Mouse (Mus musculus): ENCODE results near the gene Apoc2.

Apoc2 gene

DNA sequence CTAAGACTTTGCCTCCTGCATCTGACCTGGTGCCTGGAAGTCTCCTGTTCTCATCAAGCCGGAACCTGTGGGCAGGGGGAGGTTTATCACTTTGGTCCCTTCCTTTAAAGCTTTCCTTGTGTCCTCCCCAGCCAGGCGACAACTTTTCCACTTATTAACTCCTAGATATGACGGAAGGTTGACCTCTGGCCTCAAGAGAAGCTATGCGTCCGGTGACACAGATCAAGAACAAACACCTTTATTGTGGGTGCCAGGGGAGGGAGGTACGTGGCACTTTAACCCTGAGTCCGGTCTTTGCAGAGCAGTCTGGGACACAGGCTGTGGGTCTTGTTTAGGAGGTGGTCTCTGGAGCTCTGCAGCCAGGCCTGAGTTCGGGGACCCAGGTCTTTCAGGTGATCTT lies at the start of gene Apoc2:
Apoc2 (minus strand) TSS at position 70 of the 400 bp plus-strand sequence.
- no peak for DNase-seq

- no peak for DNase-seq
Measured at GRCm38 (mm10) chr7:19726541-19726940, 48.8 kb upstream of the Apoc2 start.

GRCm38 (mm10) chr7:19724167-19724566 lies 46.4 kb upstream of the Apoc2 start:
- no peak for DNase-seq

GRCm38 (mm10) chr7:19722754-19723195 lies 45.0 kb upstream of the Apoc2 start:
- no peak for DNase-seq

DNA sequence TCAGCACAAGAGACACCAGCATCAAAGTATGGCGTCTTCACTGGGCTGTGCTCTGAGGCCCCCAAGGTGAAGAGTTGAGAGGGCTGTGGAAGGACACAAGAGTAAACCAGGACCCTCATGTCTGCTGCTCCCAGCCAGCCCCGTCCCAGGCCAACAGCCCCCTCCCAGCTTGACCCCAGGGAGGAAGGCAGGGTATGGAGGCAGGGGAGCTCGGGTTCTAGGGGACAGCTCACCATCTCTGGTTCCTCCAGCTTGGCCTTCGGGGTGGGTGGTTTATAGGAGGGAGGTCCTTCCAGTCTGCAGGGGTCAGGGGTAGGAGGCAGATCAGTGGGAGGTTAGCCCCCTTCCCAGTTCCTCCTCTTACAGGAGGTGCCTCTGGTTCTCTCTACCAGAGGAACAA lies 41.5 kb upstream of the Apoc2 start:
- no peak for DNase-seq

GRCm38 (mm10) chr7:19718297-19718952 lies 40.7 kb upstream of the Apoc2 start:
- no peak for DNase-seq

- no peak for DNase-seq
Measured at GRCm38 (mm10) chr7:19717346-19717745, 39.6 kb upstream of the Apoc2 start.

GRCm38 (mm10) chr7:19716822-19717221 lies 39.1 kb upstream of the Apoc2 start:
- DNase-seq = no peak

- no peak for DNase-seq
Measured at GRCm38 (mm10) chr7:19716055-19716682, 38.4 kb upstream of the Apoc2 start.

GRCm38 (mm10) chr7:19715239-19716054 lies 37.7 kb upstream of the Apoc2 start, which contains the start of gene Tomm40:
Tomm40 (minus strand) TSS chr7:19715438.
- peak; percentile 95 to 99 for DNase-seq

DNA sequence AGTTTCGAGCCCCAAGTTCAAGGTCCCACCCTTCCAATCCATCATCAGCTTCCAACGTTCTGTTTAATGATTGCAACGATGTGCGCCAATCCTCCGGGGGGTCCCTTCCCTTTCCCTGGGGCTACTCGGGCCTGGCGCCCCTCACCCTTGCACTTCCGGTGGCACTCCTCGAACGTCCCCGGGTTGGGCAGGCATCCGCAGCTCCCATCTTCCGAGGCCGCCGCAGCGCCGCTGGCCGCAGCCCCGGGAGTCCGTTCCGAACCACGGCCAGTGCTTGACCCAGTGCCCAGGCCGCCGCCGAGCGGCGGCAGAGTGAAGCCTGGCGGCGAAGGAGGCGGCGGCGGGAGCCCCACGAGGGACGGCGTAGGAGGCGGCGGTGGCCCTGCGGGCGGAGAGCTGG lies 37.1 kb upstream of the Apoc2 start:
- no peak for DNase-seq

DNA sequence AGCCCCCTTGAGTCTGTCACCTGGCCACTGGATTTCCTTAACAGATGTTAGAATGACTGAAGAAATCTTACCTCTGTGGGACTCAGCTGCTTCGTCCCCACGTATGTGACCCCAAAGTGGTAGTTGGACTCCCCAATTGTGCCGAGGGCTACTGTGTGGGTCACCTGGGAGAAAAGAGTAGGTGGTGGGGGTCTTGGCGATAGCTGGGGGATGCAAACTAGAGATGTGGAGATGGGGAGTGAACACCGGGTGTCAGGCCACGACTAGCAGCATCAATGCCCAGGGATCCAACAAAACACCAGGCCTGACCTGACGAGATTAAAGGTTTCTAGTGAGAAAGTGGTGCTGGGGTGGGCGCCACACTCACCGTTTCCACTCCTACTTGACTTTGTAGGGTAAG lies 35.9 kb upstream of the Apoc2 start:
- DNase-seq = no peak

DNA sequence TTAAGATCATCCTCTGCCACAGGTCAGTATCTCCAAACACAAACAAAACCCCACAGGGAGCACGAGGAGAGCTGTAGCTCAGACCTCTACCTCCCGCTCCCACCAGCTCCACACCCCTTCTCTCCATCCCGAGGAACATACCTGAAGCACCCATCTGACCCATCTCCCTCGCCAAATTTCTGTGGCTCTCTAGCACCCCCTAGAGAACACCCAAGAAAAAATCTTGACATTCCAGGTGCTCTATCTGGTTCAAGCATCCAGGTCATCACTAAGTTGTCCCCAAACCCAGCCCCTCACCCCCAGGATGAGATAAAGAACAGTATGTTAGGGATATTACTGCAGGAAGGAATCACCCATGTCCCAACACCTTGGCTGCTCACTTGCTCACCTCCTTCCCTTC lies 35.5 kb upstream of the Apoc2 start:
- DNase-seq = peak in 1 of 2 experiments; percentile 34

DNA sequence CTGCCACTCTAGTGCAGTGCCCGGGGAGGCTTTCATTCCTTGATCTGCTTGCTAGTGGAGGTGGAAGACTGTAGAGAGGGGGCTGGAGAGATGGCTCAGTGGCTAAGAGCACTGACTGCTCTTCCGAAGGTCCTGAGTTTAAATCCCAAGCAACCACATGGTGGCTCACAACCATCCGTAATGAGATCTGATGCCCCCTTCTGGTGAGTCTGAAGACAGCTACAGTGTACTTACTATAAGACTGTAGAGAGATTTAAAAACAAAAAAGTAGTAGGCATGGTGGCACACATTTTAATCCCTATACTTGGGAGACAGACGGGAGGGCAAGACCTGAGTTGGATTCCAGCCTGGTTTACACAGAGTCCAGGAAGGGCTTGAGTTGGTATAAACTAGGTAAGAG lies 34.7 kb upstream of the Apoc2 start:
- no peak for DNase-seq

DNA sequence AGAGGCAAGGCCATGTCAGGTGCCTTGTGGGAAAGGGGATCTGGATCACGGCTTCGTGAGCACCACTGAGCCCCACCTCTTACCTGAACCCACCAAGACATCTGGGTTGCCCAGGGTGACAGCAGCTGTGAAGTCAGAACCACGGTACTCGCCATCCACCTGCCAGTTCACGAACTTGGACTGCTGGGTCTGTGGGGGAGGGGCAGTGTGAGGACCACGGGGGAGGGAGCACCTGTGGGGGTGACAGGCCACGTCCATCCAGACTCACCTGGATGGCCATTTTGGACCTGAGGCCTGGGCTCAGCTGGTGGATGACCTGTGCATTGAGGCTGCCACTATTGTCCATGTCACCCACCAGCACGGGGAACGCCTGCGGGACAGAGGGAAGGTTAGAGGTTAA lies 32.9 kb upstream of the Apoc2 start:
- DNase-seq = no peak

- DNase-seq = no peak
Measured at GRCm38 (mm10) chr7:19705271-19705670, 27.5 kb upstream of the Apoc2 start.

DNA sequence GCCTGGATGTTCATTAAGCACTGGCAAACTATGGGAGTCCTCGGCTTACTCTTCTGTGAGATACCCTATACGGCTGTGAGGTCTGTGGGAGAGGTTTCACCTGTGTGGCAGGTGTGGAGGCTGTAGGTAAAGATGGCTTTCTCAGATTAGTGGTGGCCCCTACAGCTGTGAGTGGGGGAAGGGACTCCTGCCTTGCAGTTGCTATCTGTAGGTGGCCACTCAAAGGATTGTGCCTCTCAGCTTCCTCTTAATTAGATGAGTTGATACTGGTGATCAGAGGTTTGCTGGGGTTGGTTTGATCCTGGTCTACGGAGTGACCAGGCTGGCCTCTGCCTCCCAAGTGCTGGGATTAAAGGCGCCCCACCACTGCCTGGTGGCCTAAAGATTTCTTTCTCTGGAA lies 26.7 kb upstream of the Apoc2 start:
- no peak for DNase-seq

DNA sequence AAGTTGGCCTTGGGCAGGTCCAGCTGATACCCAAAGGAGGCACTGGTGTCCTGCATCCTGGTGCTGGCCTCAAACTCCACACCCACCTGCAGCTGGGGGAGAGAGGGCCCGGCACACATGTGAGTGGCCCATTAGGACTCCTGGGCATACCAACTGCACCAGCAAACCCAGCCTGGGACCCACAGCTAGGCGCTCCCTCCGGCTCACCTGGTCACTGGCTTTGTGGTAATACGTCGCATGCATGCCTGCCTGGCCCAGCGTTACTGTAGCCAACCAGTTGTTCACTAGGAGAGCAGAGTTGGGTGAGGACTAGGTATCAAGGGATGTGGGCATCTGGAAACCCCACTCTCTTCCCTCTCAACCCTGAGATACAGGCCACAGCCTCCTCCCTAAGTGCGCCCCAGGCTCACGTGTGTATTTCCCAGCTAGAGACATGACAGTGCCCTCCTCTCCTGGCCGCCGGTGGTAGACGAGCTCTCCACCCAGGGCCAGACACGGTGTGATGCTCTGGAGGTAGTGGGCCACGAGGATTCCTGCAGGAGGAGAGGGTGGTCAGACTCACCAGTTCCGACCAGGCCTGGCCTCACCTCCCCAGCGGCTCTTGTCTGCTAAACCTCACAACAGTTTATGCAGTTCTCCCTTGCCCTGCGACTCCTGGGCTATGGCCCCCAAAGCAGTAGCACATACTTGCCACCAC lies 25.3 kb upstream of the Apoc2 start:
- no peak for DNase-seq

GRCm38 (mm10) chr7:19701069-19701761 lies 23.5 kb upstream of the Apoc2 start:
- peak; percentile 59 to 65 for DNase-seq

DNA sequence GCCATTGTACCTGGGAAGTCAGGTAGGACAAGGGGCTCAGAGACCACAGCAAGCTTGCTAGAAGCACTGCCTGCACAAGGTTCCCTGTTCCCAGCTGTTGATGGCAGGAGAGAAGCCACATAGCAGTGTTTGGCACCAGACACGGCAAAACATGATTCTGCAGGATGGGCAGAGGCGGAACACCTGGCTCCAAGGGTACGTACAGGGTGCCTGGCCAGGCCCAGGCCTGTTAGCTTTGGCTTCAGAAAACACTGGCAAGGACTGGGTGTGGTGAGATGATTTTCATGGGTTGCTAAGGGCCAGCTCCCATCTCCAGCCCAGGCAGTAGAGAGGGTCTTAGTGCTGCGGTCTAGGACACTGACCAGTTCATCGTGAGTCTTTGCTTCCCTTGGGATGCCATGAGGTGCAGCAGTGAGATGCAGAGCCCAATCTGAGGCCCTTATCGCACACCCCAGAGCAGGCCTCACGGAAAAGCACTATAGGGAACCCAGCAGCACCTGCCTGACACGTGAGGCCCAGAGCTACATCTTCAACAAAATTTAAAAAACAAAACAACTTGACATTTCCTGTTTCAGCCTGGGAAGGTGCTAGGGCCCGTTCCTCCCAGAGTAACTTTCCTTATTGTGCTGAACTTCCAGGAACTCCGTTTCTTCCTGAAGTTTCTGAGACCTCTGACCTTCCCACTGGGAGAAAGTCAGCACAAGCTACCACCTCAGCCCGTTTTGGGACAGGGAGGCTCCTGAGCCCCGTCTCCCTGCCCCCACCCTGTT lies 22.7 kb upstream of the Apoc2 start:
- no peak for DNase-seq

GRCm38 (mm10) chr7:19699827-19700148 lies 22.0 kb upstream of the Apoc2 start:
- DNase-seq = no peak
